Mouse (Mus musculus) natural killer cell, adult 2 months (primary cell): ENCODE data around the gene Bhmt.
A peak's percentile ranks its signal among the peaks of the same experiment; 100 is the strongest.

Source experiments
- DNase-seq, 2 experiments: peaks; one replicate each; pipeline ENCODE4 v3.0.0; 2022; ENCODE audit warnings: low spot score in 2 of 2

Gene Bhmt

GRCm38 (mm10) chr13:93637282-93638245 lies at the start of gene Bhmt:
Bhmt (minus strand) TSS chr13:93637961.
- DNase-seq = no peak

- no peak for DNase-seq
Observed at GRCm38 (mm10) chr13:93687321-93687720, 49.6 kb upstream of the Bhmt start.

DNA sequence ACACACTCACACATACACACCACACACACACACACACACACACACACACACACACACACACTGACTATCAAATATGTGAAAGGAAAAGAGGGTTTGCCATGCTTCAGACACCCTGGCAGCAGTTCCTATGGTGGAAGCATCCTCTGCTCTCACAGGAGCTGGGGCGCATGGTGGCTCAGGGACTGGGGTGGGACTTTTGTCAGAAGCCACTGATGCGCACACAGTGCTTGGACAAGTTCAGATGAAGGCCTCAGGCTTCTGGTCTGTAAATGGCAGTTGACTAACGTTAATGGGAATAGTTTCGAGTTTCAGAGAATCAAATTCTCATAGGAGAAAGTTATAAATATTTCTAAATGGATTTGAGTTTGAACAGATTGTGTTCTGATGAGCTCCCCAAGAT lies 47.5 kb upstream of the Bhmt start:
- DNase-seq = no peak

DNA sequence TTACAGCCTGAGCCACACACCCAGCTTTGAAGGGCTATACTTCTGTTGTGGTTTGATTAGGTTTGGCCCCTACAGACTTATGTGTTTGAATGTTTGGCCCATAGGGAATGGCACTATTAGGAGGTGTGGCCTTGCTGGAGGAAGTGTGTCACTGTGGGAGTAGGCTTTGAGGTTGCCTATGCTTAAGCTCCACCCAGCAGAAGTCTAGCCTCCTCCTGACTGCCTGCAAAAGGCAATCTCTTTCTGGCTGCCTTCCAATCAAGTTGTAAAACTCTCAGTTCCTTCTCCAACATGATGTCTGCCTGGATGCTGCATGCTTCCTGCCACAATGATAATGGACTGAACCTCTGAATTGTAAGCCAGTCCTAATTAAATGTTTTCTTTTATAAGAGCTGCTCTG lies 45.6 kb upstream of the Bhmt start:
- no peak for DNase-seq

DNA sequence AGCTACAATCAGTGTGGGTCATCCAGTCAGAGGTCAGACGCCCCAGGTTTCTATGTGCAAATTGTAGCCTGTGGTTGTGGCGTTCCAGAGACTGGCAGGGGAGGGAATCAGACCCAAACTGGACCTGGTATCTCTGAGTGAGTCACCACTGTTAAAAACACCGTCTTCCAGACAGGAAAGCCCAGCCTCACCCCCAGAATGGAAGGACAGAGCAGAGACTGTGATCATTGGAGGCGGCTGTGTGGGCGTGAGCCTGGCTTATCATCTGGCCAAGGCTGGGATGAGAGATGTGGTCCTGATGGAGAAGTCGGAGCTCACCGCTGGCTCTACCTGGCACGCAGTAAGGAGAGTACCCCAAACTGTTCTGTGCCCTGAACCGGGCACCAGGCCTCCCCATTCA lies 39.1 kb upstream of the Bhmt start:
- DNase-seq = no peak

DNA sequence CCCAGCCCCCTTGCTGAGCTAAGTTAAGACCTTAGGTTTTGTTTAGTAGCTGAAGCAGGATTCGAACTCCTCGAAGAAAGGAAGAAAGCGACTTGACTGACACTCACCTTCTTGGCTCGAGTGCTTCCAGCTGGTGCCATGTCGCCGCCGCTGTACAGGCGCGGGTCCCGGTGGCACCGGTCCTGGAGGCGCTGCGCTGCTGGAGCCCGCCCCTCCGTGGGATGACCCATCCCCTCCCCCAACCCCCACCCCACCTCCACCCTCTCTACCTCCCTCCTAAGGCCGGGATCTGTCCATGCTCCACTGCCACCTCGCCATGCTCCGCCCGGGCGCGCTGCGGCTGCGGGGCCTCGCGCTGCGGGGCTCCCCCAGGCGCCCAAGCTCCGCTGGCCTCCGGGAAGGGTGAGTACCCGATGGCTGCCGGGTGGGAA lies 36.4 kb upstream of the Bhmt start, which contains the start of the genes Bhmt2 and Dmgdh:
TSS of gene Bhmt2 (minus strand) at position 172 of the 431 bp plus-strand sequence.
TSS of gene Dmgdh (plus strand) at position 303 of the 431 bp plus-strand sequence.
- no peak for DNase-seq

GRCm38 (mm10) chr13:93673296-93673695 lies 35.5 kb upstream of the Bhmt start:
- DNase-seq = no peak

- DNase-seq = no peak
Observed at GRCm38 (mm10) chr13:93672371-93672770, 34.6 kb upstream of the Bhmt start.

DNA sequence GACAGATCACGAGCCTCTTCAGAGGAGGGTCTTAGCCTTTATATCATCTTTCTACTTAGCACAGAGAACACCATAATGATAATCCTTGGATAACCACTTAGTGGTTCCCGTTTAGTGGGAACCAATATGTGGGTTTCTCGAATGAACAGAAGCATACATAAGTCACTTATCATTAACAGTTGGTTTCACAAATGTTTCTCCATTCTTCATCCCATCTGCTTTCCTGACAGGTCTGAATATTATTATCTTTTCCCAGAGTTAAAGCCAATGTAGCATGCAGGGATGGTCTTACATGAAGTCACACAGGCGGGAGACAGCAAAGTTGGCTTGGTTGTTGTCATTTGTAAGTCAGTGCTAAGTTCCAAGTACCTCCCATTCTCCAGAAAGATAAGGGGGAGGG lies 29.8 kb upstream of the Bhmt start:
- no peak for DNase-seq

DNA sequence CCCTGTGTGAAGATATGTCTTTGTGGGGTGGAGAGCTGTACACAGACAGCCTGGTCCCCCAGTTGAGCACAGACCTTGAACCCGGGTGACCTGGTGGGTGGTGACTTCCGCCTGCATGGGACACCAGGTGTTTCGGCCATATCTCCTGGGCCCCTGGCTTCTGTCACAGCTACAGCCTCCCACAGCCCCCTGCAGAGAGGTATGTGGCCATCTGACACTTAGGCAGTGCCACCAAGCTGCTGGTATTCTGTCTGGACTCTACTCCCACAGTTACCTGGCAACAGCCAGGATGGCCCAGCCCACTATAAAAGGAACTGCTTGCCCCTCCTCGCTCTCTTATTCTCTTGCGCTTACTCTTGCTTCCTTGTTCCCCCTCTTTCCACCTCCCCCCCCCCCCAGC lies 20.2 kb upstream of the Bhmt start:
- no peak for DNase-seq

DNA sequence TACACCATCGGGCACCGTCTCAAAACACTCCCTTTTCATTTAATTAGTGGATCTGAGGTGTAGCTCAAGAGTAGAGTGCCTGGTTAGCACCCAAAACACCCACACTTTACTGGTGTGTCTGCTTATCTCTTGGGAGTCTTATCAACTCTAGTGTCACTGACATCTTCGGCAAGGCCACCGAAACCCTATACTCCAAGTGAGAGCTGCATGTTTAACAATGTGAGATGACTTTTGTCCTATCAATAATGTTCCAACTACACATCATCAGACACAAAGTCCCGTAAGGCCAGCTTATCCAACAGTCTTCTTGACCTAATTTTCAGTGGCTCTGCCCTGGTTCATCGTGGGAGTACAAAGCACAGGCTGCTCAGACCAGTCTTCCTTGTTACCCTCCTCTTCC lies 15.6 kb upstream of the Bhmt start:
- DNase-seq = no peak

- no peak for DNase-seq
Observed at GRCm38 (mm10) chr13:93648387-93649130, 10.8 kb upstream of the Bhmt start.

- DNase-seq = no peak
Observed at GRCm38 (mm10) chr13:93639636-93640035, 1.9 kb upstream of the Bhmt start.

DNA sequence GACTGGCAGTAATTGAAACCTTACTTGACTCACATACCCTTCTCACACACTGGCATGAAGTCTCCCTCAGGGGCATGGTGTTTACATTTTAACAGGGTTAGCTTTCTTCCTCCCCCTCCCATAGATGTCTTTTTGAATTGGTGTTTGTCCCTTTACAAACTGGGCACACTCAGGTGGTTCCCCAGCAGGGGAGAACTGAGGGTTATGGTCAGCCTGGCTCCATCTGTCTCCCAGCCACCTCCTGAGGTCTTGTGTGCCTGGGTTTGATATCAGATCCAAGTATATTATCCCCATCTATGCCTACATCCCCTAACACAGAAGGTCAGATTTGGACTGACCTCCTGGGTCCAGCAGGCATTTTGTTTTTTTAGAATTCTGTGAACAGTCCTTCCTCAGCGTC lies 1.2 kb downstream of the Bhmt start:
- DNase-seq = no peak

GRCm38 (mm10) chr13:93632927-93633326 lies 4.8 kb downstream of the Bhmt start:
- DNase-seq = no peak

GRCm38 (mm10) chr13:93630941-93631705 lies 6.6 kb downstream of the Bhmt start:
- no peak for DNase-seq

- no peak for DNase-seq
Observed at GRCm38 (mm10) chr13:93628861-93629260, 8.9 kb downstream of the Bhmt start.

DNA sequence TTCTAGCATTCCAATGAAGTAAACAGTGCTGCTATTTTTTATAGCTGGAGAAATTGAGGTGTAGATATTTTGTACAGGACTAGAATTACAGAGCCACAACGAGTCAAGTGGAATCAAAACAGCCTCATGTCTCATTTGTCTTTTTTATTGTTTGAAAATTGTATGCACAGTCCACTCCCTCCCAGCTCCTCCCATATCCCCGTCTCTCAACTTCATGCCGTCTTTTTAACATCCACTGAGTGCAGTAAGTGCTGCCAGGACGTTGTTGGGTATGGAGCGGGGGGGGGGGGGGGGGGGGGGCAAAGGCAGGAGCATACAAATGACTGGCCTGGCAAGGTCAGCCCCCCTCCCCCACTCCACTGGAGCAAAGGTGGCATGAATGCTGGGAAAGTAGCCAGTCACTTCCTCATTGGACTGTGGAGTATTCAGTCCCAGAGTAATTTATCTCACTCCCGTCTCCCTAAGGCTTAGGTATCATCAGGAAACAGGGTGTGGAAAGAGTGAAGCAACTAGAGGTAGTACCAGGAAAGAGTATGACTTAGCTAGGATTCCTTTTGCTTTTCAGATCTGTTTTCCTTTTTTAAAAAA lies 23.3 kb downstream of the Bhmt start:
- DNase-seq = no peak

DNA sequence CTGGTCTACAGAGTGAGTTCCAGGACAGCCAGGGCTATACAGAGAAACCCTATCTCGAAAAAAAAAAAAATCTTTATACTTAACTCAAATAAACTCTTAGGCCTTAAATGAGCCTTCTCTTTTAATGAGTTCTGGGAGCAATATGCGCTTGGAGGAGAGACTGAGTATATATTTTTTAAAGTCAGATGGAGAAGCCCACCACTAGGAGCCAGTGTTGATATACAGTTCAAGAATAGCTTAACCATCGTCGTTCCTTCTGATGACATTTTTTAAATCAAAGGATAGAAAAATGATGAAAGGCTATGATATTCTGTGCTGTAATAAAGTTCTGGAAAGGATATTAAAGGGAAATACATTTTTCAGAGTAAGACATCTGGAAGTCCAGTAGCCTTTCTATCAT lies 24.0 kb downstream of the Bhmt start:
- no peak for DNase-seq

GRCm38 (mm10) chr13:93612660-93613607 lies 24.8 kb downstream of the Bhmt start:
- DNase-seq = peak; percentile 18 to 42
